Mouse (Mus musculus) naive thymus-derived CD4-positive, alpha-beta T cell, adult 2 months (primary cell): ENCODE measurements around the gene Nudt14.

ENCODE experiments used
- DNase-seq: peaks from one replicate; pipeline ENCODE4 v3.0.0-alpha.2; 2011; ENCODE audit warnings: low read depth

The Nudt14 gene

GRCm38 (mm10) chr12:112950040-112950760, 8.3 kb upstream of the Nudt14 start:
- peak; percentile 85 for DNase-seq

DNA sequence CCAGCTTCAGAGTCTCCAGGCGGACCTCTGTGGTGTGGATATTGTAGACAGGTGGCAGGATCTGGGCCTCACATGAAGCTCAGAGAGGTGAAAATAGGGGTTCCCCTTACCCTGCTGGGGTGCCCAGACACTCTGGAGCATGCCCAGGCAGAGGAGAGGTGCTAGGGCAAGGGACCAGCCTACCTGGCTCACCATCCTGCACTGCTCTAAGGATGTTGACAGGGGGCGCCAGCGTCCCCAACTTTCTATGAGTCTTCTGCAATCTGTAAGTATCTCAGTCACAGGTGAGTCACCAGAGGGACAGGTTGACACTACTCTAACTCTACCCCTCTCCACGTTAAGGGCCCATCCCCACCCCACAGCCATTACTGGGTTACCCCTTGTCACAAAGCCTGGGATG, 5.4 kb upstream of the Nudt14 start:
- peak; percentile 79 for DNase-seq

DNA sequence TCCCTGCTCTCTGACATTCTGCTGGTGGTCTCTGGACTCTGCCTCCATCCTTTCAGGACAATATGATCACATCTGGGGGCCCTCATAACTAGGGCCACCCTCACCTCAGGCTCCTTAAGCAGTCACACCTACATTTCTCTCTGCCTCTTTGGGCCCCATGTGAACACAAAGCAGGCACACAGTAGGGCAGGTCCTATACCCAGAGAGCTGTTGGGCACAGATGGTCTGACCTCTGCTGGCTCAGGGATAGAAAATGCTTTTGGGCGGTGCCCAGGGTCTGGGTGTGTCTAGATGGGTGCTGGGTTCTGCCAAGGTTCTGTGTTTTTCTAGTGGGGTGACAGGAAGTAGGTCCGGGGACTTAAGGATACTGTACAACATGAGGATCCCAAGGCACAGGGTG, 1.7 kb upstream of the Nudt14 start:
- DNase-seq: no peak

DNA sequence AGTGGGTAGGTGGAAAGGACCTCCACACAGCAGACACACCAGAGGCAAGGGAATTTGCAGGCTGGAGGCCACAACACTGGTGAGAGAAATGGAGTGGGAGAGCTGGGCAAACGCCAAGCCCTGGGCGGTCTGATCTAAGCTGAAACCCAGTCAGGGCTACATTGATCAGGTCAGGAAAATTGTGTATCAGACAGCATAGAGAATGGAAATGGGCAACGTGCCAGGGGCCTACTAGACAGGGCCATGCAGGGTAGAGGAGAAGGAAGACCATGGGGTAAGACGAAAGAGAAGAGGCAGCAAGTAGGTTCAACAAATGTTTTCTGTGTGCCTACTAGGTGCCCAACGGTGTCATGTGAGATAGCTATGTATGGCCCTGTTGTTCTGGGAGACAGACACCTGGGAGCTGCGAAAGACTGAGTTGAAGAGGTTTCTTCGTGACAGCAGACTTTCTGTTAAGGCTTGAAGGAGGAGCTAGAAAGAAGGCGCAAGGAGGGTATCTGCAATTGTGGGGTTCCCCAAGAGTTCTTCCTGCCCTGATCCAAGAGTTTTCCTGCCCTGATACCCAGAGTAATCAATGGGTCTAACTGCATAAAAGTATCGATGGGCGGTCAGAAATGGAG, 658 bp downstream of the Nudt14 start:
- no peak for DNase-seq

DNA sequence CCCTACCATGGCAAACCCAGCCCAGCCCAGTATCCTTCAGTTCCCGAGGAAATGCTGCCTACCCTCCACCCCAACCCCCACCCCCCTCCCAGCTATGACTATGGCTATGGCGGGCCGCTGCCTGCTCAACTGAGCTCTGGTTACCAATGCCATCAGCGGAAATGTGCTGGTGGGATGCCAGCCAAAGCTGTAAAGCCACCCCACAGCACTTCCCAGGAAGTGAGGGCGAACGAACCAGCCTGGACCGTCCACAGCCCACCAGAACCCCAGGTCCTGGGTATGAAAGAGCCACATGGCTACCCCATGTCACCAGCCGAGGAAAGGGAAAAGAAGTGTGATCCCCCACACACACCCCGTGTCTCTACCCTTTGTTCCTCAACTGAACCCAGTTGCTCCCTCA, 1.2 kb downstream of the Nudt14 start:
- DNase-seq: no peak

DNA sequence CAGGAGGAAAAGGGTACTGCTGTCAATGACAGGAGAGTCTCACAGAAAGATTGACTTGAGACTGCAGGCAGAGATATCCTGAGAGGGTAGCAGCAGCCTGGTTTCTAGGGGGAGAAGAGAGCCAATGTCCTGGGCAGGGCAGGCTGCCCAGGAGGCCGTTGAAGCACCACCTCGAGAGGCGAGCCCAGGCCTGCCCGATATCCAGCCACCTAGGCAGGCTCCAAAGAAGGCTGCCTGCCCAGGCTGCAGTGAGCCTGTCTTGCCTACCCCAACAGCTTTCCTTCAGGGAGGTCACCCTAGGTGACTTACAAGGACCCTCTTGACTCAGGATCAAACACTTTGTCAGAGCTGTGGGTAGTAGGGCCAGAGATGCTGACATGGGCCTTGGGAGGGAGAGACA, 1.7 kb downstream of the Nudt14 start:
- no peak for DNase-seq

GRCm38 (mm10) chr12:112938873-112939565, 2.9 kb downstream of the Nudt14 start:
- DNase-seq: no peak

DNA sequence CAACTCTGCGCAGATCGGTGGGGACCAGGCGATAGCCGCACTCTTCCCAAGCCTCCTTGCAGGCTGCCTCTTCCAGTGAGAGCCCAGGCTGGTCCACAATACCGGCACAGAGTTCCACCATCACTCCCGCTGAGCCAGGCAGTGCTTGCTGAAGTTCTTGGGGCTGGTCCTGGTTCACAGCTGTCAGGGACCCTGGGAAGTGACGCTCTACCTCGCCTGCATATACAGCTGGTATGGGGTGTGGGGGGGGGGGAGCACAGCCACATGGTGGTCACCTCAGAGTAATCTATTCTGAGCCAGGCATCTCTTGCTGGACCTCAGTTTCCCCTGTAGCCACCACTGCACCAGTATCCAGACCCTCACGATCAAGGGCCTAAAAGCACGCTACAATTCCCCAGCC, 3.6 kb downstream of the Nudt14 start:
- no peak for DNase-seq

- no peak for DNase-seq
Observed at GRCm38 (mm10) chr12:112937906-112938305, 4.0 kb downstream of the Nudt14 start.

DNA sequence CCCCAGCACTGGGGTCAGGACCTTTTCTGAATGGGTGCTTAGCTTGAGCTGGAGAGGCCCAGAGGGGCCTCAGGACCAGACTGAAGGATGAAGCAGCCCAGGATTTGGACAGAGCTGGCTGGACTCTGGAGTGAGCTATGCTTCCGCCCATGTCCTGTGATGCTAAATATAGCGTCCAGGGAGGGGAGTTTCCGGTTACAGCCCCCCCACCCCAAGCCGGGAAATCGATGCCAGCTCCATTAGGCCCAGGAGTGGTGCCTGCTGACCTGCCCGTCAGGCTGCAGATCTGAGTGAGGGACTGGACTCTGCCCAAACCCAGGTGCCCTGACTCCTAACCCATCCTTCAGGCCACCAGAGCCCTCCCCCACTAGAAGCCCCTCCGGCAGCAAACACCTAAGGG, 9.3 kb downstream of the Nudt14 start:
- DNase-seq: no peak

GRCm38 (mm10) chr12:112929562-112930352, 12.2 kb downstream of the Nudt14 start, which contains the start of gene Jag2:
Jag2 (minus strand) TSS chr12:112929776.
- DNase-seq: no peak

- DNase-seq: peak; percentile 37
Observed at GRCm38 (mm10) chr12:112928401-112929241, 13.3 kb downstream of the Nudt14 start.

DNA sequence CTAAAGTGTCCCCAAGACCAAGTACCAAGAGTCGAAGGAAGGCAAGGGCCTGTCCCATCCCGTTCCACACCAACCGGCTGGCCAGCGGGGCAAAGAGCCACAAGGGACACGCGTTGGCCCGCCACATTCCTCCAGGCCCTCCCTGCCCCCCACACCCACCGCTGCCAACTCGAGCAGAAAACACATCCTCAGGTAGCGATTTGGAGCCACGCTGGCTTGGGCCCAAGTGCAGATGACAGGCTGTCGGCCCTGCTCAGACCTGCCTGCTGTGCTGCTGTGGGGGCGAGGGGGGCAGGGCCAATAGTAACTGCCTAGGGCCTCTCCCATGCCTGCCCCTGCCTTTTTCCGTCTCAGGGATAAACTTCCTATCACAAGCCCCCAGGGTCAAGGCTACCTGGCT, 14.7 kb downstream of the Nudt14 start:
- no peak for DNase-seq

DNA sequence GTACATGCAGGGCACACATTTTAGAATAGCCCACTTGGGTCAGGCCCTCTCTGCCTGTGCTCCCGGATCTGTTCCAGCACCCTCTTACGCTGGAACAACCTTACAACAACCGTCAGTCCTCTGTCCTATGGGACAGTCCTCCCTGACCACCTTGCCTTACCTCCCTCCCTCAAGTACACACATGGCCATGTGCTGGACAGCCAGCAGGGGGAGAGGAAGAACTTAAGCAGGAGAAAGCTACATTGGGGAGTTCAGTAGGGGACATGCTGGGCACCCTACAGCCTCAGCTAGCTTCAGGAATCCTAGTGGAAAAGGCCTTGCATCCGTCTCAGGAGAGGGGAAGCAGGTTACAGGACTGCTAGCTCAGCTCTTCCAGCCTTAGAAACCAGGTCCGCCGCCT, 16.0 kb downstream of the Nudt14 start:
- no peak for DNase-seq

DNA sequence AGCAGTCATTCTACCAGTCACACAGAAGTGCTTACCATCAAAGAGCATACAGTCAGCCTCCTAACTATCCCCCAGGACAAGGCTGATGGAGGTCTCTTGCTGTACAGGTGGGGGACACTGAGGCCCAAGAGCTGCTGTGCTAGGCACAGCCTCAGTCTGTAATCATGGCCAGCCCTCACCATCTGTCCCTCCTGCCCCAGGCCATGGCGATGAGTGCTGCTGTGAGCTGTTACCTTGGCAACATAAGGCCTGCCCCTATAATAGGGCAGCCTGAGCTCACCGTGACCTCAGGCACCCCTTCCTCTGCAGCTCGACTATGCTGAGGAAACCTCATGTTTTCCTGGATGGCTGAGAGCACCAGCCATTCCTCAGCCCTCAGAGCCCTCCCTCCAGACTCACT, 19.4 kb downstream of the Nudt14 start:
- no peak for DNase-seq

DNA sequence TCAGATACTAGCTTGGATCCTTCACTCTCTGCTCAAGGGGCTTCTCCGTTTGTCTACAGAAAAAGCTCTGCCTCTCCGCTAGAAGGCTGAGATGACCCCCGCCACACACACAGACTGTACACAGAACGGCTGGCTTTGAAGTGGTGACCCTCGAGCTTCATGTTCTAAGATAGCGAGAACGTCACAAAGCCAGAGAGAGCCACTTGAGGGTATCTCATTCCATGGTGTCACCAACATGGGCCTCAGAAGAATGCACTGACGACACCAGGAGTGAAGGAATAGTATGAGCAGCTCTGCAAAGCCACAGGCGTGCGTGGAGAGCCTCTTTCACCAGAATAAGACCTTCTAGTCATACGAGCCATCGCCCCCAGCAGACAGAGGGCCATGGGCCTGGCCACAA, 20.4 kb downstream of the Nudt14 start:
- no peak for DNase-seq

DNA sequence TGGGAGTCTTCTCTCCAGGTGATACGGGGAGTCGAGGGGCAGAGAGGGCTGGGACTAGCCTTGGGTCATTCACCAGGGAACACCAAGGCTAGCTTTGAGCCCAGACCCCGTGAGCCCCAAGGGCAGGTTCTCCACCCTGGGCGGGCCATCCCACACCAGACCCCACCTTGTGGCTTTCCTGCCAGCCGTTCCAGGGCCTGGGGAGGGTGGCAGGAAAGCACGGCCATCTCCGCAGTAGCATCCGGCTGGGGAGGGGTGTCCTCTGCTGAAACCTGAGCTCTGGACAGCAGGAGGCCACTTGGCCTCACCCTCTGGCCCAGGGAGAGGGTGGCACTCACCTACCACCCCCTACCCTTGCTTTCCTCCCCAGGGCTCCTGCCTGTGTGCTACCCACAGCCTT, 24.0 kb downstream of the Nudt14 start:
- no peak for DNase-seq

DNA sequence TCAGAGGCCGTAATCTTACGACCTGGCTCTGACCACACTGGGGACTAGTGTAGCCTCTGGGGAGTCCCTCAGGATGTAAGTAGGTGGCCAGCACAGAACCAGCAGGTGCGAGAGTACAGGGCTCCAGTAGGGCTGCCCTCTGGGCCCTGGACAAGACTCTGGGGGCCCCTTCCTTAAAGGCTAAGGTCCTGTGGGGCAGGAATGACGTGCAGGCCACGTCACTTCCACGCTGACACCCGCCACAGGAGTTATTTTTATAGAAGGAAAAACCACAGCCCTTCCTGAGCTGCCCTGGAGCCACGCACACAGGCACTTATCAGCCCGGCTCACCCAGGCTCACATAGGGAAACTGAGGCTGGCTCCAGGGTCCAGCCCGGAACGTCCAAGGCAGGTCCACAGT, 24.4 kb downstream of the Nudt14 start:
- no peak for DNase-seq

- no peak for DNase-seq
Observed at GRCm38 (mm10) chr12:112916698-112917400, 25.1 kb downstream of the Nudt14 start.

GRCm38 (mm10) chr12:112915587-112915986, 26.3 kb downstream of the Nudt14 start:
- no peak for DNase-seq

DNA sequence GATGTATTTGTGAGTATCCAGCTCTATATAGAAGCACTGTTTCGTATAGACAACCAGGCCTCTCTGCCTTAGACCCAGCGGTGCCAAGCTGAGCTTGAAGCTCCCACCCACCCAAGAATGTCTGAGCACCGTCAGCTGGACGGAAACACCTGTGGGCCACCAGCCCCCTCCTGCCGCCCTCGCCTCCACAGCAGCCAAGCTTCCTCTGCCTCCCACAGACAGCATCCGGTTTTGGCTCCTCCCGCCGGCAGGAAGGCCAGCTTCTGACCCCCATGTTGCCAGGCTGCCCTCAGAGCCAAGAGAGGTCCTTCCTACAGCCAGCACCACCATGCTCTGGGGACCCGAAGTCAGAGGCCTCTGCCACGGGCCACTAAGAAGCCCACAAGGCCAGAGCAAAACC, 27.4 kb downstream of the Nudt14 start:
- peak; percentile 21 for DNase-seq
